Mouse (Mus musculus): ENCODE measurements at regions not wholly inside any gene's neighbourhood (a gene's known extent, or its start where the extent isn't known, plus 50 kb on each side); places are given as distances from the start of the nearest gene placed in this dataset.
A peak's percentile ranks its signal among the peaks of the same experiment; 100 is the strongest.

DNA sequence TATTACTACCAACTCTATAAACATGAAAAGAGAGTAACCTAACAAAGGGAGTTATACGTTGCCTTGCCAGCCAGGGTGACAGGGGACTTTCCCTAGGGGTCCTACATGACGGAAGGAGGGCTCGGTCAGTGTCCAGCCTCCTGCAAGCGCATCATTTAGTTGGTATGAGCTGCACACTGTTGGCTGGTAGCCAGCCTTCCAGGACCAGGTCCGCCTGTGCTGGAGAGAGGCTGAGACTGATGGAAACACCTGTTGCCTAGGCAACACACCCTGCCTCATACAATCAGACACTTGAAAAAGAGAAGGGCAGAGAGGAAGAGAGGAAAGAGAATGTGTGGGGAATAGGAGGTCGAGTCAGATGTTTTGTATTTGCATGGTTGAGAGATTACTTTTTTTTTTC, 93.3 kb upstream of the Rybp start:
- DNase-seq = no peak

DNA sequence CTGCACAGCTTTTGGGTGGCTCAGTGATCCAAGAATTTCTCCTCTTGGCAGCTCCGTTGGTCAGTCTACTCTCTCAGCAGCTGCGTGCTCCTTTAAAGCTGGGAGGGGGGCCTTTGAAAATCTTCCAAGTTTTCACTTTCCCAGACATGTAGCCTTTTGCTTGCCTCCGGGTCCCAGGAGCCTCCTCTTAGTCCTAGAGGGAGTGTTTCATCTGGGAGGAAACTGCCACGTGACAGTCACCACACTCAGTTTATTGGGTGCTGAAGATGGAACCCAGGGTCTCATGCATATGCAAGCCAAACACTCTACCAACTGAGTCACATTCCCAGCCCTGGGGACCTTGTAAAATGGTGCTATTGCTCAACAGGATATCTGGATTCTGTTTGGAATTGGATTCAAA, 92.5 kb upstream of the Rybp start:
- DNase-seq = no peak

DNA sequence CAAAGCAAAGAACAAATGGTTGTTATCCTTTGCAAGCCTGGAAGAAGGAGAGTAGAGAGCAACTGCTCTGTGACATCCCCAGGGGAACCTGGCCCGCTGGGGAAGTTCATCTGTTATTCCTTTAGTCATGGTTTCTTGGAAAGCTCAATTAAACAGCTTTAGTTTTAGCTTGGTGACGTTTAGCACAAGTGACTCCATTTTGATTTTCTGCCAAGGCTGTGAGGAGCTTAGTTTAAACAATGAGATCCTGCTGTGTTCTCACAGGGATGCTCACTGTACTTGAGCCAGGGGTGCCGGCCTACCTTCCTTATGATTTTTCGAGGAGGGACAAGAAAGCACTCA, 91.2 kb upstream of the Rybp start:
- no peak for DNase-seq

DNA sequence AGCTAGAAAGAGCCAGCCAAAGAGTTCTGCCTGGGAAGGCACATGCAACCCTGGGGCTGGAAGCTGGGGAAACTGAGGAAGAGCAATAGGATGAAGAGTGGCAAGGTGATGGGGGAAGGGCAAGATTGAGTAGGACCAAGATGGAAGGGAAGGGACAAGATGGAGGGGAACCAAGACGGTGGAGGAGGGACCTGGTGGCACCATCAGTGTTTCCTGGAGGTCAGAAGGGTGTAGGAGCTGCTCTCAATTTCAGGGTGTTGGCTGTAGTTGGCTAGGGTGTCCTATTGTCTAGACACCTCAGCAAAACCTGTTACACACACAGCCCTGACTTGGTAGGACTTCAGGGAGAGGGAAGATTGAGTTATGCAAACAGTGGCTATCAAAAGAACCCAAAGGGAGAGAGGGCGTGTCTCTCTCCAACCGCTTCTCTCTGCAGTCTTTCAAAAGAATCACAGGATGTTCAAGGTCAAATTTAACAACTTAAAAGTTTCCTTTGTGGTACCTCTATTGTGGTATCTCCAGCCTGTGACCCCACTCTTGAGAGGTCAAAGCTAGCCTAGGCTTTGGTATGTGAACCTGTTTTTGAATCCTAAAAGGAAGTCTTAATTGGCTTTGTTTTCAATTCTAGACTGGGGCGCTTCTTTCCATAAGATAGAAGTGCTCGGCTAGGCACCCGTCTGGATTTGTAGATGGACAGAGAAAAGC, 90.7 kb upstream of the Rybp start:
- no peak for DNase-seq

DNA sequence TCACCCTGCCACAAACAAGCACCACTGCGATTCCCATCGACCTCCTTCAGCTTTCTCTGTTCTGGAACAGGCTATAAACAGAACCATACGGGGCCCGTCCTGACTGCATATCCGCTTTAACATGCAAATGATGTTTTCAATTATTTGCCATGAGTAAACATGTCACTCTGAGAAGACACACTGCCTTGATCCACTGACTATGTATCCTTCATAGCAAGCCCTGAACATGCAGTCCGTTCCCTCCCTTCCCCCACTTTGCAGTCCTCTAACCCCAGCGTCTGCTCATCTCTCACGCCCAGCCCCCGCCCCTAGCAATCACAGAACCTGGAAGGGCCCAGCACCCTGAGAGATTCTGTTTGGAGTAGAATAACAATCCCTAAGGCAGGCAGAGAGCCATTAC, 89.4 kb upstream of the Rybp start:
- DNase-seq = no peak

DNA sequence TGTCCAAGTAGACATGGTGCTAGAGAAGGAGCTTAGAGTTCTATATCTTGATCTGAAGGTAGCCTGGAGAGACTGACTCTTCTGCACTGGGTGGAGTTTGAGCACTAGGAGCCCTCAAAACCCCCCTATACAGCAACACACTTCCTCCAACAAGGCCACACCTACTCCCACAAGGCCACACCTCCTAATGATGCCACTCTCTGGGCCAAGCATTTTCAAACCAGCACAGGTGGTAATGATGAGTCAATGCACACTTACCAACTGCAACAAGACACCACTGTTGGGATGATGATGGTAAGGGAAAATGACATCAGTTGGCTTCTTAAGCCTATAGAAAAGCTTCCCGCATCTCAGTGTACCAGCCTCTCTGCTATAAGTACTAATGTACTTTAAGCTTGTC, 83.5 kb upstream of the Rybp start:
- no peak for DNase-seq

DNA sequence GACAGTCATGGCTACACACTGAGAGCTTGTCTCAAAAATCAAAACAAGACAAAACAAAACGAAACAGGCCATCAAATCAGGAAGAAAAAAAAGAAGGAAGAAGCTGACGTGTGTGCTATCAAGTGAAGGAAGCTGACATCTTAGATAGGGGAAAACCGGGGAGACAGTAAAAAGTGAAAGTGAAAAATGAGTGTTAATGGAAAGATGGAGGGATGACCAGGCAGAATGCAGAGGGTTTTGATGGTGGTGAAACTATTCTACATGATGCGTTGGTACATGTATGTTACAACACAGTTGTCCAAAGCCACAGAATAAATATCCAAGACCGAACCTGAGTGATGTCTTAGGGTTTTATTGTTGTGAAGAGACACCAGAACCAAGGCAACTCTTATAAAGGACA, 83.1 kb upstream of the Rybp start:
- no peak for DNase-seq

DNA sequence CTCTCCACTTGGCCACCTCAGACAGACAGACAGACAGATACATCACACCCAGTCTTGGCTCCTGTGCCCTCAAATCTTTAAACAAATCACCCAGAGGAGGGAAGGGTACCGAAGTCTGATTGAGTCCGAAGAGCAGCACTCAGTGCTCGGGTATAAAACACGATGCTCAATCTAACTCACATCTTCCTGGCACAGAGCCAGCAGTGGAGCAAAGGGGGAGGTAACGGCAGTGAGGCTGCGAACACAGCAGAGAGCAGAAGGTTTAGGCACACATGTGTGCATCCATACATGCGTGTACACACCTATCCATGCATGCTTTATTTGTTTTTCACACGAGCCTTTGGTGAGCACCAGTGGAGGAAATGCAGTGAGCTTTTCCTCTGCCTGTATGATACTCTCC, 78.9 kb upstream of the Rybp start:
- no peak for DNase-seq

DNA sequence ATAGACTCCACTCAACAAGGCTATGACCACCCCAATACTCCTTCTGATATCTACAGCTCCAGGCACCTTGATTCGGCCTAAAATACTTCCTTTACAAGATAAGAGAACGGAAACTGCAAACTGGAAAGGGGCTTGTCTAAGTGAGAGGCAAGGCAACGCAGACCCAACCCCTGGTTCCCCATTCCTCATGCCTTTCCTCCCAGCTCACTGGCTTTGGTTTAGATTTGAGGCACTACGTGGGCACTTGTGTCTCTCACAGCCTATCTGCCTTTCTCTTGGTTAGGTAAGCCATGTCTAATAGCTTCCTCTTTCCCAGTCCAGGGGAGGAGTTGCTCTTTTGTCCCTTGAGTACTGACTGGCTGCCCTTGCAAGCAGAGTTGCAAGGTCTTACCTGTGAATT, 78.5 kb upstream of the Rybp start:
- DNase-seq = no peak

DNA sequence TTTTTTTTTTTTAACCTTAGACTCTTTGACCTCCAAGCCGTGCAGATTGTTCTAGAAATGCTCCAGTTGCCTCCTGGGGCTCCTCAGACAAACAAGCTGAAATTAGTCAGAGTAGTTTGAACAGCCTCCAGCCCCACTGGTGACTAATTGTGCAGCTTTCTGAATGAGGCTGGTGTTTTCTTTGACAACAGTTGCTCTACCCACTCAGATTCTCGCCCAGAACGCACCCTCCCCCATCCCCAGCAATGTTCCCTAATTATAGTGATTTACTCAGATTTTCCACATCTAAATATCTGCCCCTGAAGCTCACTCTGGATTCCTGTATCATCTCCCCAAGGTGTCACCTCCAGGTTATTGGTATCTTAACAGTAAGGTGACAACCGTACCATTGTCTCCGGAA, 76.4 kb upstream of the Rybp start:
- peak; percentile 15 for DNase-seq

DNA sequence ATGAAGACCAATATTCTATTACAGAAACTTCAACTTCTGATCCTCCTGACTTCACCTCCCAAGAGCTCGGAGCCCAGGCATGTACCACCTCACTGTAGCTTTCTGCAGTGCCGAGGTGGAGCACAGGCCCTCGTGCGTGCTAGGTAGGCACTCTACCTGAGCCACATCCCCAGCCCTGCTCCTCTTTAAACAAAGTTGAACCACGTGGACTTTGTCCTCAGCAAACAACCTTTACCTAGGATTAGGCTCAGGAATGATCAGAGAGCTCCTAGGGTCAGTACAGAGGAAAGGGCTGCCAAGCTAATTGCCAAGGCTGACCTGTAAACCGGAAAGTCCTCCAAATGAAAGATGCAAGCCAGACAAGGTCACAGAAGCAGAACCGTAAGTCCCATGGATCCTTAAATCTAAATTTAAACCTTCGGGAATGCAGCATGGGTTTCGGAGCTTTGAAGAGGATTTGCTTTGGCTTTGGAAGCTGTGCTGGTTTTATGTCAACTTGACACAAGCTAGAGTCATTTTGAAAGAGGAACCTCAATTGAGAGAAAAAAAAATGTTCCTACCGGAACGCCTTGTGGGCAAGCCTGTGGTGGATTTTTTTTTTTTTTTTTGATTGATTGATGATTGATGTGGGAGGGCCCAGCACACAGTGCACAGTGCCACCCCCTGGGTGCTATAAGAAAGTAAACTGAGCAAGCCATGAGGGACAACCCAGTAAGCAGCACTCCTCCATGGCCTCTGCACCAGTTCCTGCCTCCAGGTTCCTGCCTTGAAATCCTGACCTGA, 69.5 kb upstream of the Rybp start:
- DNase-seq = no peak

DNA sequence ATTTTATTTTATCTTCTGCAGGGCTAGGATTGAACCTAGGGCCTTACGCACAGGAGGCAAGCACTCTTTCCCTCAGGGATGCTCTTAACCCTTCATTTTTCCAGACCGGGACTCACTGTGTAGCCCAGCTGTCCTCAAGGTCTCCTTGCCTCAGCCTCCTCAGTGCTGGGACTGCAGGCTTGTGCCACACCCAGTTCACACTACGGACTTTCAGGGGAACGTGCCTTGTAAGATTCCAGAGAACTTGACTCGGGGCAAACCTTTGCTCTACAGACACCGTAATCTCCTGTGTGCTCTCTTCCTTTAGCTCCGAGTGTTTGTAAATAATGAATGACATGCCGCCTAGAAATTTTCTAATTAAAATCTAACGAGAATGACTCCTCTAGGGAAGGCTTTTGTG, 68.6 kb upstream of the Rybp start:
- no peak for DNase-seq

DNA sequence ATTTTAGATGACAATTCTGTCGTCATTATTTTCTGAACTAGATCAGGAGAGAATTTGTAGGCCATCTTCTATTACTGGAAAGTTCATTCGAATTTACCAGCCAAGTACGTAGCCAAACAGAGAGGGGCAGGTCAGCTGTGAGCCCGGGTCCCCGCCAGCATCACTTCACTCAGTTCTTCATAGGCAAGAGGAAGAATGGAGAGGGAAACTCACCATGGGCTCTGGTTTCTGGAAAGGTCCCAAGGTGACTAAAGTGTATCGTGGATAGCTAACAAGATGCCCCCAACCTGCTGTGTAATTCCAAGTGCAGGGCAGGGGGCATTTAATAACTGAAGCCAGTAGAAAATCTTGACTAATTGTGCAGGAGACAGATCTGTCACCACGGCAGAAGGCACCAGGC, 60.2 kb upstream of the Rybp start:
- DNase-seq = no peak

DNA sequence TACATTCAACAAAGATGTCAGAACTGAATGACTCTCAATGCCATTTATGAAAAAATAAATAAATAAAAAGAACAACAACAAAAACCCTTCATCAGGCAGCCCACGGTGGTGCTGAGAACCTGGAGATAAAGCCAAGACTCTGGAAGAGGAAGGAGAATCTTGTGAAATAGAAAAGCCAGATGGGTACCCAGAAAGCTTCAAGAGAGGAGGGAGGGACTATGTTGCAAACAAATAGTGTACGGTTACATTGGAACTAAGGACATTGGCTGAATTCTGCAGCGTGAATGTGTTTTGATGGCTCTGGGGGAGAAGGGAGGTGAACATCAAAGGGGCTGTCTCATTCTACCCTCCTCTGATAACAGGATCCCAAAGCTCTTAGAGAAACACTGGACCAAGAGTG, 57.8 kb upstream of the Rybp start:
- no peak for DNase-seq

DNA sequence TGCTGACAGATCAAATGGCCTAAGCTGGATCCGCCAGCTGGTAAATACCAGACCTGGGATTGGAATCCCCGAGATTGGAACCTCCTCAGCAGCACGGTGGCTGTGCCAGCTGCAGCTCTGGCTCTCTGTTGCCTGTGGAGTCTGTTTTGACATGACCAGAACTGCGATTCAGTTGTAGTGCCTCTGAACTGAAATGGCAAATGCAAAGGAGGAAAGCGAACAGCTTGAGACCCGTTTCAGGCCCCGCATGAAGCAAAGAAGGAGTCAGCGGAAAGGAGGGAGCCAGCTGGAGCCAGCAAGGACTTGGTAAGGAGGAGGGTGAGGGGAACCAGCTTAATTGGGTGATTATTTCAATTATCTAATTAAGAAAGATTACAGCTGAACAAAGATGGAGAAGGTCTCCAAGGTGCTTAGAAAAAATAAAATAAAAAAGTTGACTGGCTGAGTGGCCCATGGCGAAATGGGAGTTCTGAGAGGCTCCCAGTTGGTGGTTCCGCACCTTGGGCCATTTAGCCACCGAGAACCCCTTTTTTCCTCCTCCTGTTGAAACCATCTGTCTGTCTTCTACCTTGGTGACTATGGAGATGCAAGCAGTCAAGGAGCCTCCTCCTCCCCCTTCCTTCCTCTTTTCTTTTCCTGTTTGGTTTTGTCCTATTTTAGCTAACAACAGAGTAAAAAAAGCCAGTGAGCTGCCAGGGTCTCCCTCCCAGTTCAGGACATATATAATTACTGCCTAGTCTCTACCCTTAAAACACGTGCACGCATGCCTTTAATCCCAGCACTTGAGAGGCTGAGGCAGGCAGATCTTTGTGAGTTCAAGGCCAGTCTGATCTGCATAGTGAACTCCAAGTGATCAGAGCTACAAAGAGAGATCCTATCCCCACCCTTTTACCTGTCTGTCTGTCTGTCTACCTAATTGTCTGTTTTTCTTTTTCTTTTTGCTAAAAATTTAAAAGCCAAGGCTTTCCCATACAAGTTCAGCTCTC, 54.3 kb upstream of the Rybp start:
- DNase-seq = no peak

DNA sequence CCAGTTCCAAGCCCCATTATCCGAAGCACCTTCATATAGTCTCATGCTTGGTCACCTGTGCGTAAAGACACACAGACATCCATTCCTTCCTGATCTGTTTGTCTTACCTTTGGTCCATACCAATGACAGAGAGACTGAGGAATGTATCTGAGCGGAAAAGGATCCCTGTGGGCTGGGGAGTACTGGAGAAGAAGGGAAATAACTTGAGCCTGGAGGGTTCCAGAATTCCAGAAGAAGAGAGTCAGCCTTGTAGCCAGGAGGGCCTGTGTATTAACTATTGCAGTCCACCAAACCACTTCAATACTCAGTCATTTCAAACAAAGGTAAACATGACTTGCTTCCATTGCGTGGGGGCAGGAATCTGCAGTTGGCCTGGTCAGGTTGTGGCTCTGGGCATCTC, 51.0 kb upstream of the Rybp start:
- DNase-seq = no peak

Measured in kidney, adult 11 months (tissue).